Mouse (Mus musculus) forebrain, embryonic 15.5 days (tissue): ENCODE results near the gene Kmt2d. TPM values are rescaled to one million over a fixed set of nuclear protein-coding genes. Genes with fewer than 3 reads are reported as not detected.
A peak's percentile ranks its signal among the peaks of the same experiment; 100 is the strongest.

Experiments used
- ATAC-seq: fragments of 200-750 bp; cut with Nextera tagmentation; replicated peaks from 2 replicates; pipeline ENCODE4 v1.8.0; 2017; ENCODE audit warnings: mild to moderate bottlenecking, moderate TSS enrichment, moderate library complexity
- H3K27ac ChIP-seq: fragments of 300-500 bp; sonication (generic); replicated peaks from 2 replicates; pipeline ENCODE4 v1.5.1; 2015; ENCODE audit warnings: mild to moderate bottlenecking, inconsistent platforms
- H3K27me3 ChIP-seq: fragments of 300-500 bp; sonication (generic); 2 replicates; pipeline ENCODE4 v1.6.1; 2015; ENCODE audit warnings: inconsistent platforms
- H3K36me3 ChIP-seq: fragments of 300-500 bp; sonication (generic); 2 replicates; pipeline ENCODE4 v1.6.1; 2015; ENCODE audit warnings: mild to moderate bottlenecking, inconsistent platforms
- H3K4me1 ChIP-seq: fragments of 300-500 bp; sonication (generic); 2 replicates; pipeline ENCODE4 v1.6.1; 2015; ENCODE audit warnings: inconsistent platforms
- H3K4me2 ChIP-seq: fragments of 300-500 bp; sonication (generic); replicated peaks from 2 replicates; pipeline ENCODE4 v1.6.1; 2015; ENCODE audit warnings: mild to moderate bottlenecking, inconsistent platforms
- H3K4me3 ChIP-seq: fragments of 300-500 bp; sonication (generic); 2 replicates; pipeline ENCODE4 v1.5.1; 2015; ENCODE audit warnings: mild to moderate bottlenecking, inconsistent platforms
- H3K9ac ChIP-seq: fragments of 300-500 bp; sonication (generic); replicated peaks from 2 replicates; pipeline ENCODE4 v1.6.1; 2015; ENCODE audit warnings: mild to moderate bottlenecking, inconsistent platforms
- H3K9me3 ChIP-seq: fragments of 300-500 bp; sonication (generic); 2 replicates; pipeline ENCODE4 v1.6.1; 2016; ENCODE audit warnings: inconsistent platforms
- WGBS: fragments of 180-500 bp; shearing (Covaris S2); methylation state at CpG from one replicate; pipeline ENCODE4 v1.1.7; 2015; ENCODE audit warnings: mixed read lengths; 5-methylcytosine and 5-hydroxymethylcytosine counted together
- polyA plus RNA-seq: library from polyadenylated mRNA; unstranded; fragments of >200 nt; fragmentation: Nextera tagmentation; extraction: Ambion mirVana; gene quantifications from 2 replicates; pipeline ENCODE4 v1.2.1, GENCODE M21; 2015

Kmt2d gene
- polyA plus RNA-seq, 1 experiment from 2014 or later, result 14.3 TPM

- Histone ChIP-seq H3K4me3 (peak within 1 kb of the TSS; percentile 50), H3K9me3 (no peaks in the 10 kb centered on the region), H3K36me3 (peaks cover 30% of the 10 kb centered on the region), H3K4me1 (peaks cover 40% of the 10 kb centered on the region), H3K4me2 (peak within 1 kb of the TSS; percentile 75), H3K27ac (no peak within 1 kb of the TSS), H3K27me3 (peaks cover 58% of the 10 kb centered on the region), H3K9ac (no peak within 1 kb of the TSS)
- WGBS, result 42% methylated on average over 3 of the region's 3 CpGs
- no peak for ATAC-seq
These were observed 61.6 kb downstream of the Kmt2d start, which contains the start of gene Ddn for GRCm38 (mm10) chr15:98809390-98809789. Ddn (minus strand) TSS chr15:98809490.

- no peaks in the 10 kb centered on the region for H3K9me3 ChIP-seq
- H3K36me3 ChIP-seq, result peaks cover 24% of the 10 kb centered on the region
- peak overlapping the region; percentile 50 for H3K4me3 ChIP-seq
- 3% methylated on average over 6 of the region's 6 CpGs for WGBS
- H3K9ac ChIP-seq, result no peak overlapping the region
- no peak for ATAC-seq
- no peak overlapping the region for H3K27ac ChIP-seq
- H3K27me3 ChIP-seq, result peaks cover 64% of the 10 kb centered on the region
- peaks cover 42% of the 10 kb centered on the region for H3K4me1 ChIP-seq
- H3K4me2 ChIP-seq, result peak overlapping the region; percentile 75; the same call in 1 of the 2 replicates
These were observed 62.3 kb downstream of the Kmt2d start for GRCm38 (mm10) chr15:98808651-98809134.

GRCm38 (mm10) chr15:98807895-98808650 is 62.9 kb downstream of the Kmt2d start:
- H3K9me3 ChIP-seq, result no peaks in the 10 kb centered on the region
- H3K4me3 ChIP-seq, result peak overlapping the region; percentile 50
- ATAC-seq, result peak; percentile 54
- peaks cover 18% of the 10 kb centered on the region for H3K36me3 ChIP-seq
- peak overlapping the region; percentile 39; the same call in 1 of the 2 replicates for H3K9ac ChIP-seq
- no peak overlapping the region for H3K27ac ChIP-seq
- peak overlapping the region; percentile 75 for H3K4me2 ChIP-seq
- peaks cover 70% of the 10 kb centered on the region for H3K27me3 ChIP-seq
- peaks cover 42% of the 10 kb centered on the region for H3K4me1 ChIP-seq
- WGBS, result under 1% methylated on average over 34 of the region's 34 CpGs

- peaks cover 8% of the 10 kb centered on the region; the same call in 1 of the 2 replicates for H3K36me3 ChIP-seq
- peaks cover 80% of the 10 kb centered on the region for H3K27me3 ChIP-seq
- peaks cover 42% of the 10 kb centered on the region for H3K4me1 ChIP-seq
- H3K4me2 ChIP-seq, result peak overlapping the region; percentile 75
- H3K9ac ChIP-seq, result peak overlapping the region; percentile 17; the same call in 1 of the 2 replicates
- H3K4me3 ChIP-seq, result peak overlapping the region; percentile 50
- ATAC-seq, result no peak
- H3K27ac ChIP-seq, result no peak overlapping the region
- H3K9me3 ChIP-seq, result no peaks in the 10 kb centered on the region
- WGBS, result under 1% methylated on average over 58 of the region's 58 CpGs
These were observed 63.9 kb downstream of the Kmt2d start for GRCm38 (mm10) chr15:98806809-98807770.

GRCm38 (mm10) chr15:98806071-98806808 is 64.8 kb downstream of the Kmt2d start:
- Histone ChIP-seq H3K9ac (no peak overlapping the region), H3K4me2 (peak overlapping the region; percentile 75), H3K9me3 (no peaks in the 10 kb centered on the region), H3K4me3 (peak overlapping the region; percentile 50), H3K4me1 (peaks cover 42% of the 10 kb centered on the region), H3K36me3 (0 out of 2 replicates have a peak, but pooled peaks cover 2% of the 10 kb centered on the region), H3K27ac (no peak overlapping the region), H3K27me3 (peaks cover 89% of the 10 kb centered on the region)
- 5% methylated on average over 30 of the region's 30 CpGs for WGBS
- no peak for ATAC-seq

- under 1% methylated on average over 64 of the region's 64 CpGs for WGBS
- Histone ChIP-seq H3K9me3 (no peaks in the 10 kb centered on the region), H3K4me3 (peak overlapping the region; percentile 50), H3K4me1 (peaks cover 42% of the 10 kb centered on the region), H3K36me3 (no peaks in the 10 kb centered on the region), H3K27me3 (peaks cover 96% of the 10 kb centered on the region), H3K9ac (peak overlapping the region; percentile 52), H3K27ac (no peak overlapping the region), H3K4me2 (peak overlapping the region; percentile 75)
- ATAC-seq, result peak; percentile 53
These were observed 65.5 kb downstream of the Kmt2d start for GRCm38 (mm10) chr15:98805324-98806040.

- H3K27me3 ChIP-seq, result peaks cover 98% of the 10 kb centered on the region
- H3K36me3 ChIP-seq, result no peaks in the 10 kb centered on the region
- H3K9me3 ChIP-seq, result no peaks in the 10 kb centered on the region
- H3K9ac ChIP-seq, result peak overlapping the region; percentile 25; the same call in 1 of the 2 replicates
- peaks cover 41% of the 10 kb centered on the region for H3K4me1 ChIP-seq
- WGBS, result under 1% methylated on average over 32 of the region's 32 CpGs
- peak overlapping the region; percentile 24 for H3K4me3 ChIP-seq
- no peak overlapping the region for H3K27ac ChIP-seq
- H3K4me2 ChIP-seq, result peak overlapping the region; percentile 33
- ATAC-seq, result no peak
These were observed 67.0 kb downstream of the Kmt2d start for GRCm38 (mm10) chr15:98804054-98804453.

GRCm38 (mm10) chr15:98802926-98803325 is 68.1 kb downstream of the Kmt2d start:
- ATAC-seq, result no peak
- peaks cover 37% of the 10 kb centered on the region for H3K4me1 ChIP-seq
- 3% methylated on average over 8 of the region's 8 CpGs for WGBS

GRCm38 (mm10) chr15:98799396-98799795 is 71.6 kb downstream of the Kmt2d start:
- H3K4me3 ChIP-seq, result no peak overlapping the region
- H3K4me1 ChIP-seq, result peaks cover 19% of the 10 kb centered on the region
- H3K36me3 ChIP-seq, result no peaks in the 10 kb centered on the region
- peaks cover 94% of the 10 kb centered on the region for H3K27me3 ChIP-seq
- H3K9me3 ChIP-seq, result no peaks in the 10 kb centered on the region
- 13% methylated on average over 12 of the region's 12 CpGs for WGBS
- no peak overlapping the region for H3K9ac ChIP-seq
- ATAC-seq, result no peak
- no peak overlapping the region for H3K4me2 ChIP-seq
- H3K27ac ChIP-seq, result no peak overlapping the region

More at GRCm38 (mm10) chr15:98802926-98803325, 68.1 kb downstream of the Kmt2d start:
- no peak overlapping the region for H3K9ac ChIP-seq
- H3K4me2 ChIP-seq, result no peak overlapping the region
- H3K9me3 ChIP-seq, result no peaks in the 10 kb centered on the region
- no peak overlapping the region for H3K27ac ChIP-seq
- H3K4me3 ChIP-seq, result no peak overlapping the region
- no peaks in the 10 kb centered on the region for H3K36me3 ChIP-seq
- H3K27me3 ChIP-seq, result peaks cover 98% of the 10 kb centered on the region

- 30% methylated on average over 3 of the region's 3 CpGs for WGBS
These were observed 72.1 kb downstream of the Kmt2d start for GRCm38 (mm10) chr15:98798903-98799302.

More at GRCm38 (mm10) chr15:98798903-98799302, 72.1 kb downstream of the Kmt2d start:
- Histone ChIP-seq H3K27me3 (peaks cover 95% of the 10 kb centered on the region), H3K4me2 (no peak overlapping the region), H3K4me1 (peaks cover 17% of the 10 kb centered on the region), H3K9me3 (no peaks in the 10 kb centered on the region), H3K9ac (no peak overlapping the region), H3K36me3 (no peaks in the 10 kb centered on the region), H3K4me3 (no peak overlapping the region), H3K27ac (no peak overlapping the region)
- no peak for ATAC-seq
